Mouse (Mus musculus) heart, embryonic 12.5 days (tissue): ENCODE results near the gene Olfr1511. TPM values are rescaled to one million over a fixed set of nuclear protein-coding genes. Genes with fewer than 3 reads are reported as not detected.
A peak's percentile ranks its signal among the peaks of the same experiment; 100 is the strongest.
"Not testable (repeated sequence)": the region's sequence is repeated elsewhere in the genome, so short reads cannot be mapped to it uniquely, and the experiment has no call there.

Source experiments
- ATAC-seq: fragments of 200-750 bp; cut with Nextera tagmentation; 2 replicates; pipeline ENCODE4 v1.8.0; 2017; ENCODE audit warnings: moderate TSS enrichment, moderate library complexity; ENCODE audit not compliant: insufficient number of reproducible peaks, low FRiP score
- H3K27ac ChIP-seq: fragments of 300-500 bp; sonication (generic); 2 replicates; pipeline ENCODE4 v1.5.1; 2016; ENCODE audit warnings: mild to moderate bottlenecking, moderate library complexity; ENCODE audit not compliant: poor library complexity, severe bottlenecking
- H3K27me3 ChIP-seq: fragments of 300-500 bp; sonication (generic); replicated peaks from 2 replicates; pipeline ENCODE4 v1.6.1; 2016; ENCODE audit warnings: mild to moderate bottlenecking, moderate library complexity
- H3K36me3 ChIP-seq: fragments of 300-500 bp; sonication (generic); 2 replicates; pipeline ENCODE4 v1.6.1; 2016; ENCODE audit warnings: mild to moderate bottlenecking, moderate library complexity
- H3K4me1 ChIP-seq: fragments of 300-500 bp; sonication (generic); replicated peaks from 2 replicates; pipeline ENCODE4 v1.6.1; 2016; ENCODE audit warnings: mild to moderate bottlenecking
- H3K4me2 ChIP-seq: fragments of 300-500 bp; sonication (generic); 2 replicates; pipeline ENCODE4 v1.6.1; 2016; ENCODE audit warnings: mild to moderate bottlenecking, moderate library complexity
- H3K4me3 ChIP-seq: fragments of 300-500 bp; sonication (generic); 2 replicates; pipeline ENCODE4 v1.5.1; 2016; ENCODE audit warnings: mild to moderate bottlenecking
- H3K9ac ChIP-seq: fragments of 300-500 bp; sonication (generic); 2 replicates; pipeline ENCODE4 v1.6.1; 2016; ENCODE audit warnings: mild to moderate bottlenecking, moderate library complexity
- H3K9me3 ChIP-seq: fragments of 300-500 bp; sonication (generic); replicated peaks from 2 replicates; pipeline ENCODE4 v1.6.1; 2016; ENCODE audit warnings: mild to moderate bottlenecking, moderate library complexity
- WGBS: fragments of 180-500 bp; shearing (Covaris S2); methylation state at CpG from one replicate; pipeline ENCODE4 v1.1.7; 2016; 5-methylcytosine and 5-hydroxymethylcytosine counted together
- polyA plus RNA-seq: library from polyadenylated mRNA; unstranded; fragments of >200 nt; fragmentation: Nextera tagmentation; extraction: Ambion mirVana; gene quantifications from 2 replicates; pipeline ENCODE4 v1.2.1, GENCODE M21; 2016

The Olfr1511 gene
- not detected in 2 replicates for polyA plus RNA-seq

DNA sequence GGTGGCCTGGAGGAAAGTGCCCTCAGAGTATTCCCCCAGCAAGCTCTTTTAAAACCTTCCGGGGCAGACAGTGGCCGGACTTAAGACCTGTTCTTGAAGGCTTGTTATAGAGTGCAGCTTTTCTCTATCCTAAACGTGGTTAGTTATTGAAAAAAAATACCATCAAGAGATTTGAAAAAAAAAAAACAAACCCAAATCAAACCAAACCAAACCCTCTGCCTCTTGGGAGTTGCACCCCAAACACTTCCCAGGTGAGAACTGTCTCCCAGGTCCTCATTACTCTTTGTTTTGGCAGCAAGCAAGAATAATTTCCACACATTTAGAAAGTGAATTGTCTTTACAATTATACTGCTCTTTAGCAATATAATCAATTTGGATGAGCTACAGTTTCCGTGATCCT, at the start of gene Olfr1511:
Gene Olfr1511, minus strand, starts transcription at position 101 of the 400 bp plus-strand sequence.
- Histone ChIP-seq H3K36me3 (no peaks in the 10 kb centered on the region), H3K4me1 (no peaks in the 10 kb centered on the region), H3K9ac (no peak within 1 kb of the TSS), H3K27me3 (no peaks in the 10 kb centered on the region), H3K9me3 (0 out of 2 replicates have a peak, but pooled peaks cover 2% of the 10 kb centered on the region), H3K27ac (no peak within 1 kb of the TSS), H3K4me3 (no peak within 1 kb of the TSS), H3K4me2 (no peak within 1 kb of the TSS)
- ATAC-seq: no peak
- 70% methylated on average over 4 of the region's 4 CpGs for WGBS

DNA sequence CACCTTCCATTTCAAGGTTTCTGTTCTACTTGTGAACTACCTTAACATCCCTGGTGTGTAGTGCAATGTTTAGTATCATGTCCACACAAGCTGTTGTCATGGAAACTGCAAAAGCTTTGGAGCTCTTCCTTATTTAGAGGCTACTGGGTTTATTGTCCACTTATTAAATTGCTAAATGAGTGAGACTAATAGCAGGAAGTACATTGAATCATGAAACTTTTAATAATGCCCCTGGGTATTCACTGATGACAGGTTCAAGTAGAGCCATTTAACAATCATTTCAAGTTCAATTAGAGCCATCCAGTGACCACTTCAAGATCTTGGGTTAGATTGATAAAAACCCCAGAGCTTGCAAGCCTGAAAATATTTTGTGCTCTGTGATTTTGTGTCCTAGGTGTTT, 45.5 kb upstream of the Olfr1511 start, which contains the start of gene Olfr1509:
Gene Olfr1509, plus strand, starts transcription at position 301 of the 400 bp plus-strand sequence.
- Histone ChIP-seq H3K36me3 (no peaks in the 10 kb centered on the region), H3K4me1 (no peaks in the 10 kb centered on the region), H3K9me3 (no peaks in the 10 kb centered on the region; the same call in 1 of the 2 replicates), H3K4me2 (no peak within 1 kb of the TSS), H3K27me3 (no peaks in the 10 kb centered on the region), H3K4me3 (no peak within 1 kb of the TSS), H3K9ac (no peak within 1 kb of the TSS), H3K27ac (no peak within 1 kb of the TSS)
- ATAC-seq: no peak

DNA sequence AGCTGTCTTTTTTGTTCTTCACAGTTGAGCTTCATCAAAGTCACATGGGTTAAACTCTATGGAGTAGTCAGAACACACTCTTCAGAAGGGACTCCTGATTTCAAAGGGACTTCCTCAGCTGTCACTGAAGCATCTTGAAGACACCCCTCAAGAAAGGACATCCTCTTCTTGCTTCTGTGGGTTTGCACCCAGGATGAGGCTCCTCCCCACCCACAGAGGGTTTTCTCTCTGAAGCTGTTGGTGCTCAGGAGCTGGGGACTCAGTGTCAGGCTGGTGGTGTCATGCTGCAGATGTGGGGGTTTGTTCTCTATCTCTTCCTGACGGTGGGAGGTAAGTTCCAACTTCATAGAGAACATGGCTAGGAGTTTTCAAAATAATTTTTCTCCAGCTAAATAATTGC, 30.5 kb upstream of the Olfr1511 start:
- H3K4me3 ChIP-seq: no peak overlapping the region
- no peaks in the 10 kb centered on the region for H3K4me1 ChIP-seq
- 83% methylated on average over 1 of the region's 1 CpGs for WGBS
- H3K36me3 ChIP-seq: no peaks in the 10 kb centered on the region
- no peaks in the 10 kb centered on the region for H3K27me3 ChIP-seq
- H3K9me3 ChIP-seq: 0 out of 2 replicates have a peak, but pooled peaks cover 2% of the 10 kb centered on the region
- H3K9ac ChIP-seq: no peak overlapping the region
- ATAC-seq: no peak
- no peak overlapping the region for H3K27ac ChIP-seq
- H3K4me2 ChIP-seq: no peak overlapping the region

DNA sequence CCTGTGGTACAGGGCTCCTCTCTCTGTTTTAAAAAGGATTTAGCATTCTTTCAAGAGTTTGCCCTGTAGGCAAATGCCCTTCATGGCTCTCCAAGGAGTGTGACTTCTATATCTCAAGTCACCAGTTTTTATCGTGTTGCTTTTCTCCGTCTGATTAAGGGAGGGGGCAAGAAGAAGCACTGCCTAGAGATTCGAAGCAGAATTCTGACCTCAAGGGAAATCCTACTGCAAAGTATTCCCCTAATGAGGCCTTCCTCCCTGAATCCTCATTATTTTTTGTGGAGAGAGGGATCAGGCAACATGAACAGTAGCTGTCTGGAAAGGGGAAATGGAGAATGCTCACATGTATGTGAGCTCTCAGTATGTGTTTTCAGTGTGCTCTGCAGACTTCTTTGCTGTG, 17.1 kb upstream of the Olfr1511 start, which contains the start of gene Olfr1510:
Gene Olfr1510, minus strand, starts transcription at position 101 of the 400 bp plus-strand sequence.
- Histone ChIP-seq H3K9me3 (no peaks in the 10 kb centered on the region), H3K27ac (no peak within 1 kb of the TSS), H3K27me3 (no peaks in the 10 kb centered on the region), H3K4me3 (no peak within 1 kb of the TSS), H3K36me3 (no peaks in the 10 kb centered on the region), H3K4me1 (no peaks in the 10 kb centered on the region), H3K4me2 (no peak within 1 kb of the TSS), H3K9ac (no peak within 1 kb of the TSS)
- whole genome bisulfite sequencing: 81% methylated on average over 3 of the region's 3 CpGs
- ATAC-seq: no peak

DNA sequence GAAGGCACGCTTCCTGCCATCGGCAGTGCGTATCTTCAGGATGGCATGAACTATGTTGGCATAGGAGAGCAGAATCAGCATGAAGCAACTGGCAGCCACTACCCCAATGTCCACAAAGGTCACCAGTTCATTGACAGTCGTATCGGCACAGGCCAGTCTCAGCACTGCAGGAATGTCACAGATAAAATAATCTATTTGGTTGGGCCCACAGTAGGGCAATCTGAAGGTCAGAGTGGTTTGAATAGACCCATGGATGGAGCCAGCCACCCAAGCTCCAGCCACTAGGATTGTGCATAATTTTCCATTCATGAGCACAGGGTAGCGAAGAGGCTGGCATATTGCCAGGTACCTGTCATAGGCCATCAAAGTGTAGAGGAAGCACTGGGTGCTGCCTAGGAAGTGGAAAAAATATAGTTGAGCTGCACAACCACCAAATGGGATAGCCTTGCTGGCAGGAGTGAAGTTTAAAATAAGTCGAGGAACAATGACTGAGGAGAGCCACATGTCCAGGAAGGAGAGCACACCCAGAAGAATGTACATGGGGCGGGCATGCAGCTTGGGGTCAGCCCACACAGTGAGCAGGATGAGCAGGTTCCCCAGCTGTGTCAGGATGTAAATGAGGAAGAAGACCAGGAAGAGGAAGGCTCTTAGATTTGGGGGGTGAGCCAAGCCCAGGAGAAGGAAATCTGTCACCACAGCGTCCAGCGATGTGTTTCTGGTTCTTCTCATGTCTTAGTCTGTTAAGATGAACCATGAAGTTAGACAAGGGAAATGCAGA, 13.2 kb upstream of the Olfr1511 start:
- not testable (repeated sequence) for H3K4me1 ChIP-seq, H3K27me3 ChIP-seq, H3K9me3 ChIP-seq, H3K27ac ChIP-seq, H3K9ac ChIP-seq, H3K36me3 ChIP-seq, H3K4me3 ChIP-seq, H3K4me2 ChIP-seq
- 69% methylated on average over 8 of the region's 10 CpGs for WGBS
- ATAC-seq: 0 out of 2 replicates have a peak, but pooled peaks have one; percentile 48

DNA sequence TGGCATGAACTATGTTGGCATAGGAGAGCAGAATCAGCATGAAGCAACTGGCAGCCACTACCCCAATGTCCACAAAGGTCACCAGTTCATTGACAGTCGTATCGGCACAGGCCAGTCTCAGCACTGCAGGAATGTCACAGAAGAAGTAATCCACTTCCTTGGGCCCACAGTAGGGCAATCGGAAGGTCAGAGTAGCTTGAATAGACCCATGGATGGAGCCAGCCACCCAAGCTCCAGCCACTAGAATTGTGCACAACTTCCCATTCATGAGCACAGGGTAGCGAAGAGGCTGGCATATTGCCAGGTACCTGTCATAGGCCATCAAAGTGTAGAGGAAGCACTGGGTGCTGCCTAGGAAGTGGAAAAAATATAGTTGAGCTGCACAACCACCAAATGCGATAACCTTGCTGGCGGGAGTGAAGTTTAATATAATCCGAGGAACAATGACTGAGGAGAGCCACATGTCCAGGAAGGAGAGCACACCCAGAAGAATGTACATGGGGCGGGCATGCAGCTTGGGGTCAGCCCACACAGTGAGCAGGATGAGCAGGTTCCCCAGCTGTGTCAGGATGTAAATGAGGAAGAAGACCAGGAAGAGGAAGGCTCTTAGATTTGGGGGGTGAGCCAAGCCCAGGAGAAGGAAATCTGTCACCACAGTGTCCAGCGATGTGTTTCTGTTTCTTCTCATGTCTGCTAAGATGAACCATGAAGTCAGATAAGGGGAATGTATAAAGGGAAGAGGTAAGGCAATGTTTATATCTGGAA, 6.9 kb downstream of the Olfr1511 start:
- WGBS: 72% methylated on average over 9 of the region's 9 CpGs
- not testable (repeated sequence) for ATAC-seq, H3K9me3 ChIP-seq, H3K27me3 ChIP-seq, H3K4me1 ChIP-seq, H3K36me3 ChIP-seq, H3K9ac ChIP-seq, H3K27ac ChIP-seq, H3K4me3 ChIP-seq, H3K4me2 ChIP-seq

DNA sequence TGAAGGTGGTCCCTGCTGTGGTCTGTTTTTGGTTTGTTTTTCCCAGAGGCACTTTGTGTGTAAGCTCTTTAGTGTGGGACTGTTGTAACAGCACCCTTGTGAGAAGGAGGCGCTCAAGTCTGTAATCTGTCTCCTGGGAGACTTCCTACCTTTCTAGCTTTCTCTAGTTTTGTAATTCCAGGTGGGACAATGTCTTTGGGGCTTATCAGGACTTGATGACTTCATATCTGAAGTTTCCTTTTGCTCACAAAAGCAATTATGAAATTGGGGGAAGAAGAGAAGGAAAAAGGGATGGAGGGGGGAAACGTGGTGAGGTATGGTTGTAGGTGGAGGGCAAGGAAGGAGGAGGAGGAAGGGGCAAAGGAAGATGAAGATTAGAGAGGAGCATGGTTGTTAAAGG, 18.1 kb downstream of the Olfr1511 start, which contains the start of gene Olfr1512:
Gene Olfr1512, minus strand, starts transcription at position 101 of the 400 bp plus-strand sequence.
- no peaks in the 10 kb centered on the region for H3K4me1 ChIP-seq
- no peak within 1 kb of the TSS for H3K4me2 ChIP-seq
- no peak within 1 kb of the TSS for H3K4me3 ChIP-seq
- ATAC-seq: no peak
- no peaks in the 10 kb centered on the region for H3K27me3 ChIP-seq
- 67% methylated on average over 2 of the region's 2 CpGs for WGBS
- H3K27ac ChIP-seq: no peak within 1 kb of the TSS
- H3K9ac ChIP-seq: no peak within 1 kb of the TSS
- no peaks in the 10 kb centered on the region for H3K9me3 ChIP-seq
- no peaks in the 10 kb centered on the region for H3K36me3 ChIP-seq

DNA sequence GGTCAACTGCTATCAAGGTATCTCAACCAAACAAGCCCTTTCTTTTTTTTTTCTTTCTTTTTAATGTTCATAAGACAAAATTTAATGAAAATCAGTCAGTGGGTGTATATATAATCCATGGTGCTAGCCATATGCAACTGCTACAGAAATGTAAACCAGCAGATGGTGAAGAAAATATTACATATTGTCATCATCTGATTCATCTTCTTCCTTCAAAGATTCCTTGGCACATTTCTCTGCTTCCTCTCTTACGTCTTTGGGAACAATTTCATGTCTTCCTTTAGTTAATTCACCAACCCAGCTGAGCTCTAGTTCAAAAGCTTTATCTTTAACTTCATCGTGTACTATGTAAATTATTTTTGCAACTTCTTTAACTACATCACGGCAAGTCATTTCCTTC, 28.4 kb downstream of the Olfr1511 start:
- 79% methylated on average over 3 of the region's 3 CpGs for WGBS
- Histone ChIP-seq H3K4me3 (no peak overlapping the region), H3K27ac (no peak overlapping the region), H3K4me2 (no peak overlapping the region), H3K27me3 (no peaks in the 10 kb centered on the region), H3K4me1 (no peaks in the 10 kb centered on the region), H3K36me3 (no peaks in the 10 kb centered on the region), H3K9ac (no peak overlapping the region), H3K9me3 (0 out of 2 replicates have a peak, but pooled peaks cover 6% of the 10 kb centered on the region)
- ATAC-seq: no peak

DNA sequence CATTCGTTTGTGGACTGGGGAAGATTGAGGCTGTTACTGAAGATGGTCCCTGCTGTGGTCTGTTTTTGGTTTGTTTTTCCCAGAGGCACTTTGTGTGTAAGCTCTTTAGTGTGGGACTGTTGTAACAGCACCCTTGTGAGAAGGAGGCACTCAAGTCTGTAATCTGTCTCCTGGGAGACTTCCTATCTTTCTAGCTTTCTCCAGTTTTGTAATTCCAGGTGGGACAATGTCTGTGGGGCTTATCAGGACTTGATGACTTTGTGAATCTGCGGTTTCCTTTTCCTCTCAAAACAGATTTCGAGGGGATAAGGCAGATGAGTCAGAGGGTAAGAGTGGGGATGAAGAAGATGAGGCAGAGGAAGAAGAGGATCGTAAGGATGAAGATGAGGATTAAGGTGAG, 40.9 kb downstream of the Olfr1511 start, which contains the start of gene Olfr1513:
Gene Olfr1513, minus strand, starts transcription at position 101 of the 400 bp plus-strand sequence.
- H3K27ac ChIP-seq: no peak within 1 kb of the TSS
- WGBS: 60% methylated on average over 4 of the region's 4 CpGs

More for the DNA sequence above, 40.9 kb downstream of the Olfr1511 start, which contains the start of gene Olfr1513:
- no peaks in the 10 kb centered on the region for H3K36me3 ChIP-seq
- H3K9ac ChIP-seq: no peak within 1 kb of the TSS
- no peaks in the 10 kb centered on the region for H3K9me3 ChIP-seq
- no peaks in the 10 kb centered on the region for H3K4me1 ChIP-seq
- H3K27me3 ChIP-seq: no peaks in the 10 kb centered on the region
- ATAC-seq: no peak
- H3K4me3 ChIP-seq: no peak within 1 kb of the TSS
- H3K4me2 ChIP-seq: no peak within 1 kb of the TSS
